Mouse (Mus musculus) liver, postnatal 0 days (tissue): ENCODE data around the gene Lemd1.

Experiments used
- CTCF ChIP-seq: sonication (generic); IDR thresholded peaks from 2 replicates; pipeline ENCODE4 v1.5.1; 2016; ENCODE audit warnings: antibody characterized with exemption, low read depth
- EP300 ChIP-seq: IDR thresholded peaks from 2 replicates; pipeline ENCODE4 v1.6.1; 2016; ENCODE audit warnings: antibody characterized with exemption, low read depth, mild to moderate bottlenecking

DNA sequence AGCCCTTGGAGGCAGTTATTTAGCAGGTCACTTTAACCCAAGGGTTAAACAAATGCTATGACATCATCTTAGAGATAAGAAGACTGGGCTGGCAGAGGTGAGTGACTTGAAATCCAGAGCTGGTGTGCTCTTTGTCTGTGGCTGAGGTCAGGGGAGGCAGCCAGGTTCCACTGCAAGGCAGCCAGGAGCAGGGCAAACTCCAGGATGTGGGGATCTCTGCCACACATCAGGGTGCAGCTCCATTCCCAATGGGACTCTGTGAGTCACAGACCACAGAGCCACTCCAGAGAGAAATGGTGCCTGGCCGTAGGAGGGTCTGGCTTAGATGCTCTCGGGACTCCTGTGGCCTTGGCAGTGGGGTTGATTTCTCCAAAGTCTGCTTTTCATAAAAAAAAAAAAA, 39.3 kb upstream of the Lemd1 start:
- TF ChIP-seq EP300 (no peak), CTCF (no peak)
